Mouse (Mus musculus) ES-Bruce4 (cell line): ENCODE results near the gene 4930516K23Rik.

ENCODE experiments used
- CTCF ChIP-seq: IDR thresholded peaks from one replicate; pipeline ENCODE4 v1.8.1; 2011; ENCODE audit warnings: low read depth, low read length
- EP300 ChIP-seq: IDR thresholded peaks from 2 replicates; pipeline ENCODE4 v1.6.1; 2011; ENCODE audit warnings: low read depth, low read length; ENCODE audit not compliant: insufficient read depth
- POLR2A ChIP-seq: IDR thresholded peaks from one replicate; pipeline ENCODE4 v1.8.1; 2011; ENCODE audit warnings: low read length; ENCODE audit not compliant: insufficient read depth

GRCm38 (mm10) chr7:104059215-104059614 lies 2.0 kb downstream of the 4930516K23Rik start:
- TF ChIP-seq CTCF: no peak
- TF ChIP-seq POLR2A: no peak
- no peak for TF ChIP-seq EP300
